In genomic region chr15:85590831-85591230, GRCm38 (mm10) we compare ENCODE assay signal across 28 mouse cellular contexts. TPM values are rescaled to one million over a fixed set of nuclear protein-coding genes. Genes with fewer than 3 reads are reported as not detected.
DNase-seq lines count a peak whose midpoint lies in the region; ATAC-seq and TF ChIP-seq lines count a peak whose summit lies in the region.
"Had no signal": no experiment of that assay in that cellular context is flagged by ENCODE, and none has a peak within 500 bp of the region (broad histone marks: within the 10 kb centered on the region; RNA-seq: fewer than 3 reads in every experiment).

No protein-coding gene starts in this region.

- H3K4me1 ChIP-seq in heart, postnatal 0 days (ENCODE audit: control insufficient read depth, insufficient read depth), result no peaks in the 10 kb centered on the region
- peaks cover 5% of the 10 kb centered on the region; the same call in 1 of the 2 replicates for H3K4me1 ChIP-seq in E14TG2a.4 (replicated peaks; ENCODE audit: low read depth, low read length)
- H3K4me1 ChIP-seq: embryonic facial prominence, embryonic 10.5 days; embryonic facial prominence, embryonic 13.5 days; forebrain, embryonic 12.5 days; forebrain, embryonic 15.5 days; heart, embryonic 10.5 days; heart, embryonic 13.5 days had no signal

- H3K4me3 ChIP-seq in heart, postnatal 0 days (ENCODE audit: low read depth, low read length), result no peak overlapping the region
- no peak overlapping the region for H3K4me3 ChIP-seq in layer of hippocampus, adult 2 months
- H3K4me3 ChIP-seq in E14TG2a.4 (replicated peaks; ENCODE audit: low read length), result 0 out of 2 replicates have a peak overlapping the region, but pooled peaks have one; percentile 26
- H3K4me3 ChIP-seq: embryonic facial prominence, embryonic 10.5 days; embryonic facial prominence, embryonic 13.5 days; erythroblast, embryonic 14.5 days; forebrain, embryonic 12.5 days; forebrain, embryonic 15.5 days; heart, adult 2 months; heart, embryonic 10.5 days; heart, embryonic 13.5 days had no signal

- H3K36me3 ChIP-seq in heart, postnatal 0 days (replicated peaks; ENCODE audit: control insufficient read depth, insufficient read depth, low read length), result no peaks in the 10 kb centered on the region
- H3K36me3 ChIP-seq in E14TG2a.4 (ENCODE audit: insufficient read depth, low read length), result no peaks in the 10 kb centered on the region
- H3K36me3 ChIP-seq: embryonic facial prominence, embryonic 10.5 days; embryonic facial prominence, embryonic 13.5 days; forebrain, embryonic 12.5 days; forebrain, embryonic 15.5 days; heart, embryonic 10.5 days; heart, embryonic 13.5 days had no signal

- no peaks in the 10 kb centered on the region for H3K9me3 ChIP-seq in heart, postnatal 0 days (replicated peaks; ENCODE audit: control insufficient read depth, low read length)
- peaks cover 13% of the 10 kb centered on the region for H3K9me3 ChIP-seq in E14TG2a.4 (ENCODE audit: low read length)
- H3K9me3 ChIP-seq: embryonic facial prominence, embryonic 10.5 days; forebrain, embryonic 12.5 days; forebrain, embryonic 15.5 days; heart, embryonic 10.5 days had no signal

- TF ChIP-seq EP300 in heart, postnatal 0 days (IDR thresholded peaks at IDR 0.05; ENCODE audit: low read depth), result no peak

- H3K27me3 ChIP-seq in heart, postnatal 0 days (ENCODE audit: control insufficient read depth, insufficient read depth, low read length), result peaks cover 9% of the 10 kb centered on the region; the same call in 1 of the 2 replicates
- H3K27me3 ChIP-seq in E14TG2a.4 (ENCODE audit: insufficient read depth, low read length), result peaks cover 30% of the 10 kb centered on the region
- H3K27me3 ChIP-seq: forebrain, embryonic 12.5 days; forebrain, embryonic 15.5 days had no signal

- H3K27ac ChIP-seq in heart, postnatal 0 days (ENCODE audit: low read depth), result no peak overlapping the region
- no peak overlapping the region for H3K27ac ChIP-seq in layer of hippocampus, adult 2 months
- H3K27ac ChIP-seq: embryonic facial prominence, embryonic 10.5 days; embryonic facial prominence, embryonic 13.5 days; forebrain, embryonic 12.5 days; forebrain, embryonic 15.5 days; heart, adult 2 months; heart, embryonic 10.5 days; heart, embryonic 13.5 days; hindbrain, embryonic 14.5 days had no signal

- no peak overlapping the region for H3K9ac ChIP-seq in heart, postnatal 0 days (replicated peaks; ENCODE audit: low read depth, low read length)
- H3K9ac ChIP-seq: embryonic facial prominence, embryonic 13.5 days; forebrain, embryonic 12.5 days; forebrain, embryonic 15.5 days; heart, embryonic 13.5 days; hindbrain, embryonic 14.5 days had no signal

- H3K4me2 ChIP-seq in heart, postnatal 0 days (ENCODE audit: low read depth, low read length), result no peak overlapping the region
- H3K4me2 ChIP-seq: embryonic facial prominence, embryonic 13.5 days; forebrain, embryonic 12.5 days; forebrain, embryonic 15.5 days; heart, embryonic 13.5 days; hindbrain, embryonic 14.5 days had no signal

- no peak for DNase-seq in heart, postnatal 0 days (ENCODE audit: low spot score)
- no peak for DNase-seq in heart, postnatal 25 days (ENCODE audit: low spot score)
- DNase-seq in layer of hippocampus, adult 2 months (ENCODE audit: low spot score in 2 of 2), result no peak
- no peak for DNase-seq in layer of hippocampus, adult 8-10 months (ENCODE audit: low spot score in 2 of 2)
- peak; percentile 66 for DNase-seq in R1 (ENCODE audit: low read depth, low spot score)
- DNase-seq in urinary bladder, postnatal 14 days (ENCODE audit: low spot score), result no peak
- no peak for DNase-seq in frontal cortex, postnatal 36 days (ENCODE audit: low spot score in 2 of 2)
- DNase-seq: adrenal gland, adult 8-10 months; adrenal gland, postnatal 25 days; cerebellum, adult 11-12 months; cerebellum, adult 8-10 months; cerebellum, postnatal 10 days; cerebellum, postnatal 36 days; embryo, embryonic 11 days; gastrocnemius, postnatal 10 days; gastrocnemius, postnatal 36 days; heart, adult 2 months; heart, postnatal 36 days had no signal

- intact Hi-C loops in heart, postnatal 25 days (cut with DNase I), result no loop called here

- no peak for ATAC-seq in heart, postnatal 0 days (ENCODE audit: insufficient read depth, low read depth)
- ATAC-seq: forebrain, embryonic 15.5 days had no signal

- TF ChIP-seq CTCF in heart, postnatal 0 days (IDR thresholded peaks at IDR 0.05; ENCODE audit: low read depth), result peak; percentile 4; the same call in 1 of the 2 replicates
- TF ChIP-seq CTCF in layer of hippocampus, adult 2 months (conservative IDR thresholded peaks at IDR 0.05), result peak; percentile 33
- peak; percentile 36 for TF ChIP-seq CTCF in E14TG2a.4 (conservative IDR thresholded peaks at IDR 0.05; ENCODE audit: low read length)

- WGBS in heart, postnatal 0 days, result 82% methylated on average over 10 of the region's 10 CpGs

RNA-seq across cellular contexts. Expression of gene Wnt7b, which starts 8.6 kb away (rescaled TPM):
- 0.81 and 2.6 TPM in 2 replicates for total RNA-seq in heart, postnatal 0 days (2014; rRNA removed; ENCODE audit: low replicate concordance)
- 0.10 and 0.37 TPM in 2 replicates for polyA plus RNA-seq in heart, postnatal 0 days (2015; fragmentation: Nextera tagmentation; extraction: Ambion mirVana)
- total RNA-seq in heart, postnatal 25 days (2021), result under 1 TPM; 0.13 to 0.17 TPM
- 10 to 100 TPM; 46.4 to 47.6 TPM for total RNA-seq in layer of hippocampus, adult 2 months (2021)
- 10 to 100 TPM; 45.9 to 52.4 (median 49.1) TPM for total RNA-seq in layer of hippocampus, adult 8-10 months (2022)
- total RNA-seq: gastrocnemius, postnatal 36 days; granulocyte monocyte progenitor cell, adult 5-6 weeks had no signal
- polyA plus RNA-seq: erythroblast, embryonic 14.5 days had no signal

Comparison
In these comparisons a context has a peak if more than half of its experiments do, and no peak if none do; other contexts are left out.
1. RNA of gene Wnt7b, which starts 8.6 kb away (total RNA-seq): 45.9 to 52.4 TPM in layer of hippocampus, adult 8-10 months and 46.4 to 47.6 TPM in layer of hippocampus, adult 2 months; 0.81 to 2.6 TPM in heart, postnatal 0 days and 0.13 to 0.17 TPM in heart, postnatal 25 days; every median in the first group is over 10 times any median in the second.
2. Peak in every context shown above with its lines, with median percentiles within 50 percentile points of each other: CTCF ChIP-seq.